8 mouse cellular contexts compared by ENCODE assay signal in the genomic region with DNA sequence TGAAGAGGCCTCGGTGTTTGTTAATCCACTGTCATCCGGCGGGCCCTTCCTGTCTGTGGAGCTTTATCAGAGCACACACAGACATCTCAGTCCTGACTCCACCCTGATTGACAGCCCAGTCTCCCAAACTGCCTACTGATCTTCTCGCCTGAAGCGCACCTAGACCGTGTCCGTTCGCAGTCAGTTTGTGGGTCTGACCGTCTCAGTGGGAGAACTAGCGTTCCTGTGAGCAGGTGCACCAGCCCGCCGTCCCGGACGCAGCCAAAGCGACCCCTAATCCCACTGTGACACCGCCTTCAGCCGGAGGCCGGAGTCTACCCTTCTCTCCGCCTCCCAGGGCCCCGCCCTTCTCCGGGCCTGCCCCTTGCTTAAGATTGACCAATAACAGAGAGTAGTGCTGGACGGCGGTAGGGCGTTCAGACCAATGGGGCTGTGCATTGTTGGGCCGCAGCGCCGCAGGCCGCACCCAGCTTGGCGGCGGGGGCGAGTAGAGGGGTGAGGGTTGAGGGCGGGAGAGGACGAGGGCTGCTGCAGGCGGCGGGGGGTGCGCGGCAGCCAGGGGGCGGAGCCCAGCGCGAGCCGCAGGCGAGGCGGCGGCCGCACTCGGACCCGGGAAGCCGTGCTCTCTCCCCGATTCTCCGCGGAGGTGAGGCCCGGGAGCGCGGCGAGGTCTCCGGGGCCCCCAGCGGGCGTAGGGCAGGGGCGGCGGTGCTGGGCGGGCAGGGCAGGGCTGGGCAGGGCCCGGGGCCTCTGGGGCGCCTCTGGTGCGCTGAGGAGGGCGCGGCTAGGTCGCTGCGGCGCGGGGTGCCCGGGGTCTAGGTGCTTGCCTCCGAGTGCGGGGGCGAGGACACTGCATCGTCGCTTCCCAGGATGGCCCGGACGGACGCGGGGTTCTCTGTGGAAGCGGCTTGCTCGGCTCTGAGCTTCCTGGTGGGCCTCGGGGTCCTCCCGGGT. TPM values are rescaled to one million over a fixed set of nuclear protein-coding genes. Genes with fewer than 3 reads are reported as not detected.
DNase-seq lines count a peak whose midpoint lies in the region; ATAC-seq lines count a peak whose summit lies in the region.

A gene (plus strand): TSS at position 397 of the 954 bp plus-strand sequence.

- peak within 1 kb of the TSS; percentile 97 for H3K9ac ChIP-seq in heart, embryonic 13.5 days
- peak within 1 kb of the TSS; percentile 97 for H3K9ac ChIP-seq in liver, embryonic 12.5 days
- H3K9ac ChIP-seq in stomach, embryonic 15.5 days: peak within 1 kb of the TSS; percentile 98

- peak within 1 kb of the TSS; percentile 82 for H3K4me2 ChIP-seq in heart, embryonic 13.5 days
- peak within 1 kb of the TSS; percentile 88 for H3K4me2 ChIP-seq in liver, embryonic 12.5 days
- H3K4me2 ChIP-seq in stomach, embryonic 15.5 days: peak within 1 kb of the TSS; percentile 64

- ATAC-seq in heart, embryonic 13.5 days (ENCODE audit: extremely low read depth, insufficient number of reproducible peaks, low FRiP score, low TSS enrichment): peak; percentile 100
- peak; percentile 95 for ATAC-seq in liver, embryonic 12.5 days
- peak; percentile 100 for ATAC-seq in stomach, embryonic 15.5 days (ENCODE audit: insufficient read depth, low FRiP score, low read depth)

- no peaks in the 10 kb centered on the region for H3K27me3 ChIP-seq in heart, embryonic 13.5 days (replicated peaks)
- H3K27me3 ChIP-seq in liver, embryonic 12.5 days (replicated peaks): no peaks in the 10 kb centered on the region
- no peaks in the 10 kb centered on the region for H3K27me3 ChIP-seq in stomach, embryonic 15.5 days (replicated peaks)

- peak; percentile 98 for DNase-seq in CD4-positive, CD25-positive, alpha-beta regulatory T cell, adult 2 months (ENCODE audit: low read depth, low spot score)
- DNase-seq in fat pad, adult 2 months (ENCODE audit: extremely low read depth, low read depth, low spot score): peak; percentile 43
- DNase-seq in kidney, postnatal 10 days: peak; percentile 96
- peak; percentile 96 to 97 for DNase-seq in natural killer cell, adult 2 months (ENCODE audit: low spot score in 2 of 2)

- H3K36me3 ChIP-seq in heart, embryonic 13.5 days: no peaks in the 10 kb centered on the region; the same call in 1 of the 2 replicates
- peaks cover 23% of the 10 kb centered on the region for H3K36me3 ChIP-seq in liver, embryonic 12.5 days
- no peaks in the 10 kb centered on the region for H3K36me3 ChIP-seq in stomach, embryonic 15.5 days

- H3K9me3 ChIP-seq in heart, embryonic 13.5 days: no peaks in the 10 kb centered on the region
- no peaks in the 10 kb centered on the region for H3K9me3 ChIP-seq in liver, embryonic 12.5 days (replicated peaks)
- no peaks in the 10 kb centered on the region for H3K9me3 ChIP-seq in stomach, embryonic 15.5 days

- peak within 1 kb of the TSS; percentile 97 for H3K27ac ChIP-seq in brown adipose tissue, adult 24 weeks (replicated peaks; ENCODE audit: low read depth, low read length)
- H3K27ac ChIP-seq in heart, embryonic 13.5 days (replicated peaks): peak within 1 kb of the TSS; percentile 96
- peak within 1 kb of the TSS; percentile 97 for H3K27ac ChIP-seq in liver, embryonic 12.5 days
- H3K27ac ChIP-seq in stomach, embryonic 15.5 days: peak within 1 kb of the TSS; percentile 94

- H3K4me3 ChIP-seq in brown adipose tissue, adult 24 weeks (ENCODE audit: insufficient read depth, low read depth, low read length): peak within 1 kb of the TSS; percentile 93
- peak within 1 kb of the TSS; percentile 94 for H3K4me3 ChIP-seq in heart, embryonic 13.5 days
- peak within 1 kb of the TSS; percentile 94 for H3K4me3 ChIP-seq in liver, embryonic 12.5 days
- peak within 1 kb of the TSS; percentile 95 for H3K4me3 ChIP-seq in stomach, embryonic 15.5 days (replicated peaks)

- under 1% methylated on average over 83 of the region's 84 CpGs for WGBS in heart, embryonic 13.5 days
- WGBS in liver, embryonic 12.5 days (ENCODE audit: insufficient replicate concordance): under 1% methylated on average over 84 of the region's 84 CpGs
- whole genome bisulfite sequencing in stomach, embryonic 15.5 days: under 1% methylated on average over 84 of the region's 84 CpGs

- H3K4me1 ChIP-seq in brown adipose tissue, adult 24 weeks (ENCODE audit: control insufficient read depth, insufficient read depth, insufficient read length, low read length): peaks cover 4% of the 10 kb centered on the region
- H3K4me1 ChIP-seq in heart, embryonic 13.5 days: peaks cover 29% of the 10 kb centered on the region
- peaks cover 69% of the 10 kb centered on the region for H3K4me1 ChIP-seq in liver, embryonic 12.5 days
- H3K4me1 ChIP-seq in stomach, embryonic 15.5 days: peaks cover 9% of the 10 kb centered on the region

RNA-seq across cellular contexts. Expression of the gene that starts here (rescaled TPM):
- 62.4 and 72.7 TPM in 2 replicates for polyA plus RNA-seq in brown adipose tissue, adult 24 weeks (2012; ENCODE audit: insufficient read depth, insufficient read length, missing spikeins)
- 143 and 144 TPM in 2 replicates for polyA plus RNA-seq in heart, embryonic 13.5 days (2015; fragmentation: Nextera tagmentation; extraction: Ambion mirVana)
- polyA plus RNA-seq in liver, embryonic 12.5 days (2016; fragmentation: Nextera tagmentation; extraction: Ambion mirVana): 164 and 166 TPM in 2 replicates
- polyA plus RNA-seq in stomach, embryonic 15.5 days (2015; fragmentation: Nextera tagmentation; extraction: Ambion mirVana): 162 and 168 TPM in 2 replicates

Comparison
In these comparisons a context has a peak if more than half of its experiments do, and no peak if none do; other contexts are left out.
1. Peak in every context shown above with its lines: DNase-seq, ATAC-seq, H3K4me3 ChIP-seq and H3K27ac ChIP-seq.
2. DNase-seq: peak in every context shown above with its lines; median percentile 98 in CD4-positive, CD25-positive, alpha-beta regulatory T cell, adult 2 months; 96 in natural killer cell, adult 2 months; 96 in kidney, postnatal 10 days; 43 in fat pad, adult 2 months.